Mouse (Mus musculus) lung, postnatal 25 days (tissue): Measurements from ENCODE around the gene Ppm1a.

ENCODE experiments used
- DNase-seq: peaks from one replicate; pipeline ENCODE4 v3.0.0; 2022; ENCODE audit warnings: low spot score

Gene Ppm1a

GRCm38 (mm10) chr12:72825656-72826055, 68.4 kb downstream of the Ppm1a start:
- no peak for DNase-seq

GRCm38 (mm10) chr12:72828846-72829556, 71.7 kb downstream of the Ppm1a start:
- DNase-seq = no peak

GRCm38 (mm10) chr12:72829777-72830176, 72.5 kb downstream of the Ppm1a start:
- no peak for DNase-seq

- DNase-seq = no peak
These were observed 73.1 kb downstream of the Ppm1a start for GRCm38 (mm10) chr12:72830317-72830716.

GRCm38 (mm10) chr12:72831711-72832432, 74.6 kb downstream of the Ppm1a start:
- no peak for DNase-seq

GRCm38 (mm10) chr12:72834773-72835517, 77.7 kb downstream of the Ppm1a start:
- DNase-seq = no peak

GRCm38 (mm10) chr12:72835518-72836015, 78.3 kb downstream of the Ppm1a start:
- no peak for DNase-seq

- no peak for DNase-seq
These were observed 80.0 kb downstream of the Ppm1a start for GRCm38 (mm10) chr12:72837302-72837701.

GRCm38 (mm10) chr12:72841500-72841899, 84.2 kb downstream of the Ppm1a start:
- DNase-seq = no peak

GRCm38 (mm10) chr12:72843135-72843534, 85.9 kb downstream of the Ppm1a start:
- DNase-seq = no peak

- no peak for DNase-seq
These were observed 86.3 kb downstream of the Ppm1a start for GRCm38 (mm10) chr12:72843555-72843954.

- peak; percentile 93 for DNase-seq
These were observed 86.8 kb downstream of the Ppm1a start for GRCm38 (mm10) chr12:72843973-72844620.

GRCm38 (mm10) chr12:72845946-72846345, 88.7 kb downstream of the Ppm1a start:
- no peak for DNase-seq

- peak; percentile 25 for DNase-seq
These were observed 90.5 kb downstream of the Ppm1a start for GRCm38 (mm10) chr12:72847725-72848124.
